Mouse (Mus musculus) heart, embryonic 14.5 days (tissue): ENCODE results near the gene Rabgap1. TPM values are rescaled to one million over a fixed set of nuclear protein-coding genes. Genes with fewer than 3 reads are reported as not detected.

Source experiments
- ATAC-seq: fragments of 200-750 bp; cut with Nextera tagmentation; 2 replicates; pipeline ENCODE4 v1.8.0; 2017; ENCODE audit warnings: low read depth, moderate TSS enrichment; ENCODE audit not compliant: insufficient number of reproducible peaks, insufficient read depth, low FRiP score
- H3K27ac ChIP-seq, 2 experiments: fragments of 200-500 bp in 1 of 2; fragments of 300-500 bp in 1 of 2; sonication (generic) in 1 of 2; replicated peaks in 1 of 2; 2 replicates each; pipeline ENCODE4 v1.5.1; 2012 to 2014; ENCODE audit warnings: low read depth in 2 of 2, low read length in 2 of 2, control low read depth in 1 of 2, mild to moderate bottlenecking in 1 of 2, mixed read lengths in 1 of 2; ENCODE audit not compliant: control insufficient read depth in 1 of 2, insufficient read depth in 1 of 2
- H3K27me3 ChIP-seq: fragments of 300-500 bp; sonication (generic); 2 replicates; pipeline ENCODE4 v1.6.1; 2014; ENCODE audit warnings: mild to moderate bottlenecking, low read length, control low read depth; ENCODE audit not compliant: control insufficient read depth, insufficient read depth
- H3K36me3 ChIP-seq: fragments of 300-500 bp; sonication (generic); 2 replicates; pipeline ENCODE4 v1.6.1; 2014; ENCODE audit warnings: mild to moderate bottlenecking, control low read depth, low read length, mixed read lengths; ENCODE audit not compliant: control insufficient read depth, insufficient read depth
- H3K4me1 ChIP-seq, 2 experiments: fragments of 200-500 bp in 1 of 2; fragments of 300-500 bp in 1 of 2; sonication (generic) in 1 of 2; 2 replicates each; pipeline ENCODE4 v1.6.1; 2012 to 2014; ENCODE audit warnings: low read length in 2 of 2, control low read depth in 1 of 2, mixed read lengths in 1 of 2; ENCODE audit not compliant: control insufficient read depth in 2 of 2, insufficient read depth in 2 of 2
- H3K4me2 ChIP-seq: fragments of 300-500 bp; sonication (generic); 2 replicates; pipeline ENCODE4 v1.6.1; 2014; ENCODE audit warnings: mild to moderate bottlenecking, low read length
- H3K4me3 ChIP-seq, 2 experiments: fragments of 200-500 bp in 1 of 2; fragments of 300-500 bp in 1 of 2; sonication (generic) in 1 of 2; 2 replicates each; pipeline ENCODE4 v1.5.1; 2012 to 2014; ENCODE audit warnings: low read length in 2 of 2, mild to moderate bottlenecking in 2 of 2, control low read depth in 1 of 2, low read depth in 1 of 2, moderate library complexity in 1 of 2; ENCODE audit not compliant: control insufficient read depth in 1 of 2, insufficient read depth in 1 of 2
- H3K9ac ChIP-seq: fragments of 300-500 bp; sonication (generic); 2 replicates; pipeline ENCODE4 v1.6.1; 2014; ENCODE audit warnings: mild to moderate bottlenecking, low read length
- H3K9me3 ChIP-seq: fragments of 300-500 bp; sonication (generic); 2 replicates; pipeline ENCODE4 v1.6.1; 2016; ENCODE audit warnings: low read length, control low read depth; ENCODE audit not compliant: control insufficient read depth
- WGBS: fragments of 180-500 bp; shearing (Covaris S2); extraction: QIAGEN DNeasy Blood & Tissue Kit; methylation state at CpG from one replicate; pipeline ENCODE4 v1.1.7; 2014; 5-methylcytosine and 5-hydroxymethylcytosine counted together
- polyA plus RNA-seq: library from polyadenylated mRNA; unstranded; fragments of >200 nt; fragmentation: Nextera tagmentation; extraction: Ambion mirVana; gene quantifications from 2 replicates; pipeline ENCODE4 v1.2.1, GENCODE M21; 2014

Rabgap1 gene
- 34.1 and 40.6 TPM in 2 replicates for polyA plus RNA-seq

GRCm38 (mm10) chr2:37442611-37443591 lies at the start of gene Rabgap1, which contains the start of the genes Zbtb26 and Zbtb6:
Gene Rabgap1, plus strand, starts transcription at chr2:37443279.
Gene Zbtb26, minus strand, starts transcription at chr2:37443135.
Gene Zbtb6, minus strand, starts transcription at chr2:37443171.
- peaks cover 0 to 13% of the 10 kb centered on the region in 2 experiments; a peak in 1 of 4 replicates for H3K4me1 ChIP-seq
- peak within 1 kb of the TSS; percentile 78 to 99 for H3K4me3 ChIP-seq
- H3K36me3 ChIP-seq: peaks cover 6% of the 10 kb centered on the region; the same call in 1 of the 2 replicates
- H3K27ac ChIP-seq: peak within 1 kb of the TSS; percentile 74 to 94
- H3K9ac ChIP-seq: peak within 1 kb of the TSS; percentile 88
- no peaks in the 10 kb centered on the region for H3K27me3 ChIP-seq
- H3K9me3 ChIP-seq: no peaks in the 10 kb centered on the region
- WGBS: under 1% methylated on average over 51 of the region's 51 CpGs
- peak within 1 kb of the TSS; percentile 75 for H3K4me2 ChIP-seq
- peak; percentile 97 for ATAC-seq

- no peak overlapping the region for H3K27ac ChIP-seq
- no peaks in the 10 kb centered on the region for H3K9me3 ChIP-seq
- peaks cover 57% of the 10 kb centered on the region for H3K36me3 ChIP-seq
- no peak overlapping the region for H3K4me3 ChIP-seq
- no peaks in the 10 kb centered on the region for H3K27me3 ChIP-seq
- H3K4me2 ChIP-seq: no peak overlapping the region
- H3K9ac ChIP-seq: no peak overlapping the region
- no peaks in the 10 kb centered on the region for H3K4me1 ChIP-seq
- WGBS: 54% methylated on average over 1 of the region's 1 CpGs
- ATAC-seq: no peak
Observed at GRCm38 (mm10) chr2:37395539-37395938, 47.5 kb upstream of the Rabgap1 start.

- no peak for ATAC-seq
- Histone ChIP-seq H3K27me3 (no peaks in the 10 kb centered on the region), H3K27ac (peak overlapping the region; percentile 84 to 95), H3K4me3 (peak overlapping the region; percentile 97 to 100), H3K4me2 (peak overlapping the region; percentile 91), H3K36me3 (0 out of 2 replicates have a peak, but pooled peaks cover 8% of the 10 kb centered on the region), H3K4me1 (peaks cover 0 to 12% of the 10 kb centered on the region in 2 experiments; a peak in 2 of 4 replicates), H3K9me3 (no peaks in the 10 kb centered on the region), H3K9ac (peak overlapping the region; percentile 99)
- 8% methylated on average over 3 of the region's 3 CpGs for WGBS
Observed at GRCm38 (mm10) chr2:37421903-37422302, 21.2 kb upstream of the Rabgap1 start.

GRCm38 (mm10) chr2:37422306-37423304 lies 20.5 kb upstream of the Rabgap1 start, which contains the start of gene Rc3h2:
Gene Rc3h2, minus strand, starts transcription at chr2:37422903.
- Histone ChIP-seq H3K9ac (peak within 1 kb of the TSS; percentile 99), H3K9me3 (no peaks in the 10 kb centered on the region), H3K27me3 (no peaks in the 10 kb centered on the region), H3K36me3 (peaks cover 14% of the 10 kb centered on the region), H3K4me2 (peak within 1 kb of the TSS; percentile 91), H3K4me1 (peaks cover 0 to 12% of the 10 kb centered on the region in 2 experiments; a peak in 2 of 4 replicates), H3K4me3 (peak within 1 kb of the TSS; percentile 97 to 100), H3K27ac (peak within 1 kb of the TSS; percentile 89 to 95)
- under 1% methylated on average over 64 of the region's 75 CpGs for WGBS
- ATAC-seq: peak; percentile 97

- Histone ChIP-seq H3K9me3 (no peaks in the 10 kb centered on the region), H3K4me3 (no peak overlapping the region), H3K9ac (no peak overlapping the region), H3K27ac (no peak overlapping the region), H3K27me3 (no peaks in the 10 kb centered on the region), H3K36me3 (peaks cover 23% of the 10 kb centered on the region), H3K4me2 (no peak overlapping the region), H3K4me1 (peaks cover 0 to 12% of the 10 kb centered on the region in 2 experiments; a peak in 2 of 4 replicates)
- no peak for ATAC-seq
- 58% methylated on average over 3 of the region's 3 CpGs for WGBS
Observed at GRCm38 (mm10) chr2:37423671-37424070, 19.4 kb upstream of the Rabgap1 start.

GRCm38 (mm10) chr2:37430593-37431464 lies 12.2 kb upstream of the Rabgap1 start:
- H3K4me3 ChIP-seq: peak overlapping the region; percentile 84 to 86
- peak overlapping the region; percentile 95 for H3K4me2 ChIP-seq
- H3K4me1 ChIP-seq: peaks cover 0 to 11% of the 10 kb centered on the region in 2 experiments; a peak in 2 of 4 replicates
- WGBS: under 1% methylated on average over 38 of the region's 38 CpGs
- peak; percentile 89 for ATAC-seq
- peaks cover 33% of the 10 kb centered on the region for H3K36me3 ChIP-seq
- H3K27ac ChIP-seq: peak overlapping the region; percentile 86 to 88
- H3K27me3 ChIP-seq: no peaks in the 10 kb centered on the region
- no peaks in the 10 kb centered on the region for H3K9me3 ChIP-seq
- peak overlapping the region; percentile 88 for H3K9ac ChIP-seq
